Mouse (Mus musculus) stomach, postnatal 0 days (tissue): ENCODE measurements at regions not wholly inside any gene's neighbourhood (a gene's known extent, or its start where the extent isn't known, plus 50 kb on each side); places are given as distances from the start of the nearest gene placed in this dataset.
"Not testable (repeated sequence)": the region's sequence is repeated elsewhere in the genome, so short reads cannot be mapped to it uniquely, and the experiment has no call there.

Experiments
- ATAC-seq: fragments of 200-750 bp; cut with Nextera tagmentation; 2 replicates; pipeline ENCODE4 v1.8.0; 2017; ENCODE audit not compliant: low FRiP score, low TSS enrichment
- DNase-seq: peaks from one replicate; pipeline ENCODE4 v3.0.0-alpha.2; 2016; ENCODE audit warnings: low spot score
- H3K27ac ChIP-seq: fragments of 300-500 bp; sonication (generic); replicated peaks from 2 replicates; pipeline ENCODE4 v1.5.1; 2014; ENCODE audit warnings: mild to moderate bottlenecking, control low read depth
- H3K27me3 ChIP-seq: fragments of 300-500 bp; sonication (generic); 2 replicates; pipeline ENCODE4 v1.6.1; 2014; ENCODE audit warnings: low read length; ENCODE audit not compliant: control insufficient read depth, insufficient read depth
- H3K36me3 ChIP-seq: fragments of 300-500 bp; sonication (generic); 2 replicates; pipeline ENCODE4 v1.6.1; 2014; ENCODE audit warnings: low read length, mixed read lengths; ENCODE audit not compliant: control insufficient read depth, insufficient read depth
- H3K4me1 ChIP-seq: fragments of 300-500 bp; sonication (generic); replicated peaks from 2 replicates; pipeline ENCODE4 v1.6.1; 2014; ENCODE audit warnings: antibody characterized with exemption; ENCODE audit not compliant: control insufficient read depth, insufficient read depth
- H3K4me2 ChIP-seq: fragments of 300-500 bp; sonication (generic); replicated peaks from 2 replicates; pipeline ENCODE4 v1.6.1; 2014; ENCODE audit warnings: low read depth, mild to moderate bottlenecking, control low read depth, moderate library complexity
- H3K4me3 ChIP-seq: fragments of 300-500 bp; sonication (generic); 2 replicates; pipeline ENCODE4 v1.5.1; 2014; ENCODE audit warnings: low read depth, low read length, control low read depth
- H3K9ac ChIP-seq: fragments of 300-500 bp; sonication (generic); 2 replicates; pipeline ENCODE4 v1.6.1; 2014; ENCODE audit warnings: mild to moderate bottlenecking, low read length, control low read depth, mixed read lengths
- H3K9me3 ChIP-seq: fragments of 300-500 bp; sonication (generic); 2 replicates; pipeline ENCODE4 v1.6.1; 2016; ENCODE audit warnings: low read length; ENCODE audit not compliant: control insufficient read depth
- CTCF ChIP-seq: IDR thresholded peaks from 2 replicates; pipeline ENCODE4 v1.5.1; 2016; ENCODE audit warnings: antibody characterized with exemption, low read depth, mild to moderate bottlenecking, moderate library complexity
- WGBS: fragments of 180-500 bp; shearing (Covaris S2); extraction: QIAGEN DNeasy Blood & Tissue Kit; methylation state at CpG from one replicate; pipeline ENCODE4 v1.1.7; 2014; 5-methylcytosine and 5-hydroxymethylcytosine counted together

GRCm38 (mm10) chr7:60386957-60387356 is 246.9 kb upstream of the Snrpn start:
- not testable (repeated sequence) for DNase-seq, H3K4me2 ChIP-seq, H3K9me3 ChIP-seq, H3K36me3 ChIP-seq, H3K27me3 ChIP-seq, H3K9ac ChIP-seq, ATAC-seq, H3K4me3 ChIP-seq, H3K4me1 ChIP-seq, H3K27ac ChIP-seq
- peak; percentile 61 for TF ChIP-seq CTCF
- WGBS = 4% methylated on average over 5 of the region's 5 CpGs

- H3K27me3 ChIP-seq, H3K9ac ChIP-seq, H3K27ac ChIP-seq, DNase-seq, H3K4me1 ChIP-seq, ATAC-seq, H3K4me2 ChIP-seq, H3K36me3 ChIP-seq, H3K4me3 ChIP-seq, H3K9me3 ChIP-seq: not testable (repeated sequence)
- 15% methylated on average over 3 of the region's 3 CpGs for WGBS
- TF ChIP-seq CTCF = peak; percentile 19; the same call in 1 of the 2 replicates
Measured at GRCm38 (mm10) chr7:60374001-60374400, 234.0 kb upstream of the Snrpn start.

- not testable (repeated sequence) for H3K4me1 ChIP-seq, H3K27ac ChIP-seq, H3K4me2 ChIP-seq, H3K36me3 ChIP-seq, H3K9me3 ChIP-seq, H3K27me3 ChIP-seq, DNase-seq, H3K9ac ChIP-seq, ATAC-seq, H3K4me3 ChIP-seq
- WGBS = 65% methylated on average over 2 of the region's 2 CpGs
Measured at GRCm38 (mm10) chr7:60352206-60352605, 212.2 kb upstream of the Snrpn start.
